Mouse (Mus musculus): ENCODE results near the gene Emc1. TPM values are rescaled to one million over a fixed set of nuclear protein-coding genes. Genes with fewer than 3 reads are reported as not detected.

Emc1 gene
- polyA plus RNA-seq, 1 experiment from 2014 or later = 45.3 TPM

GRCm38 (mm10) chr4:139400487-139400886, 48.1 kb downstream of the Emc1 start:
- WGBS = 86% methylated on average over 5 of the region's 5 CpGs
- no peak for ATAC-seq
- H3K36me3 ChIP-seq (ENCODE audit: control insufficient read depth, insufficient read depth, low read length) = peaks cover 48% of the 10 kb centered on the region
- no peak overlapping the region for H3K4me2 ChIP-seq (ENCODE audit: low read length)
- no peaks in the 10 kb centered on the region for H3K27me3 ChIP-seq (replicated peaks; ENCODE audit: control insufficient read depth, insufficient read depth, low read length)
- no peaks in the 10 kb centered on the region for H3K9me3 ChIP-seq (ENCODE audit: control insufficient read depth, low read length)
- H3K27ac ChIP-seq (ENCODE audit: low read depth, low read length) = no peak overlapping the region
- no peak overlapping the region for H3K4me3 ChIP-seq (ENCODE audit: low read length)
- H3K4me1 ChIP-seq (ENCODE audit: control insufficient read depth, insufficient read depth, low read depth, low read length) = no peaks in the 10 kb centered on the region
- H3K9ac ChIP-seq (ENCODE audit: low read depth, low read length) = no peak overlapping the region

- peaks cover 42% of the 10 kb centered on the region for H3K36me3 ChIP-seq (ENCODE audit: control insufficient read depth, insufficient read depth, low read length)
- H3K9ac ChIP-seq (ENCODE audit: low read depth, low read length) = no peak overlapping the region
- no peak overlapping the region for H3K4me3 ChIP-seq (ENCODE audit: low read length)
- no peak for ATAC-seq
- no peak overlapping the region for H3K27ac ChIP-seq (ENCODE audit: low read depth, low read length)
- no peaks in the 10 kb centered on the region for H3K9me3 ChIP-seq (ENCODE audit: control insufficient read depth, low read length)
- 79% methylated on average over 14 of the region's 14 CpGs for WGBS
- H3K27me3 ChIP-seq (replicated peaks; ENCODE audit: control insufficient read depth, insufficient read depth, low read length) = no peaks in the 10 kb centered on the region
- H3K4me1 ChIP-seq (ENCODE audit: control insufficient read depth, insufficient read depth, low read depth, low read length) = no peaks in the 10 kb centered on the region
- H3K4me2 ChIP-seq (ENCODE audit: low read length) = no peak overlapping the region
Observed at GRCm38 (mm10) chr4:139403214-139403613, 50.8 kb downstream of the Emc1 start.

GRCm38 (mm10) chr4:139411351-139411750, 59.0 kb downstream of the Emc1 start:
- Histone ChIP-seq H3K9ac (ENCODE audit: low read depth, low read length) (no peak overlapping the region), H3K4me2 (ENCODE audit: low read length) (no peak overlapping the region), H3K4me1 (ENCODE audit: control insufficient read depth, insufficient read depth, low read depth, low read length) (no peaks in the 10 kb centered on the region), H3K27me3 (replicated peaks; ENCODE audit: control insufficient read depth, insufficient read depth, low read length) (no peaks in the 10 kb centered on the region), H3K9me3 (ENCODE audit: control insufficient read depth, low read length) (no peaks in the 10 kb centered on the region), H3K36me3 (ENCODE audit: control insufficient read depth, insufficient read depth, low read length) (peaks cover 80% of the 10 kb centered on the region), H3K27ac (ENCODE audit: low read depth, low read length) (no peak overlapping the region), H3K4me3 (ENCODE audit: low read length) (no peak overlapping the region)
- no peak for ATAC-seq
- 94% methylated on average over 3 of the region's 3 CpGs for WGBS

- H3K4me1 ChIP-seq (ENCODE audit: control insufficient read depth, insufficient read depth, low read depth, low read length) = no peaks in the 10 kb centered on the region
- H3K9ac ChIP-seq (ENCODE audit: low read depth, low read length) = no peak overlapping the region
- no peak for ATAC-seq
- WGBS = 48% methylated on average over 1 of the region's 1 CpGs
- no peaks in the 10 kb centered on the region for H3K9me3 ChIP-seq (ENCODE audit: control insufficient read depth, low read length)
- H3K4me2 ChIP-seq (ENCODE audit: low read length) = no peak overlapping the region
- H3K36me3 ChIP-seq (ENCODE audit: control insufficient read depth, insufficient read depth, low read length) = peaks cover 81% of the 10 kb centered on the region
- H3K27me3 ChIP-seq (replicated peaks; ENCODE audit: control insufficient read depth, insufficient read depth, low read length) = no peaks in the 10 kb centered on the region
- H3K4me3 ChIP-seq (ENCODE audit: low read length) = no peak overlapping the region
- no peak overlapping the region for H3K27ac ChIP-seq (ENCODE audit: low read depth, low read length)
Observed at GRCm38 (mm10) chr4:139417868-139418267, 65.5 kb downstream of the Emc1 start.

GRCm38 (mm10) chr4:139421621-139422020, 69.2 kb downstream of the Emc1 start:
- H3K9me3 ChIP-seq (ENCODE audit: control insufficient read depth, low read length) = no peaks in the 10 kb centered on the region
- WGBS = 91% methylated on average over 7 of the region's 7 CpGs
- ATAC-seq = no peak
- no peaks in the 10 kb centered on the region for H3K27me3 ChIP-seq (replicated peaks; ENCODE audit: control insufficient read depth, insufficient read depth, low read length)
- H3K4me1 ChIP-seq (ENCODE audit: control insufficient read depth, insufficient read depth, low read depth, low read length) = no peaks in the 10 kb centered on the region
- H3K36me3 ChIP-seq (ENCODE audit: control insufficient read depth, insufficient read depth, low read length) = peaks cover 71% of the 10 kb centered on the region
- no peak overlapping the region for H3K27ac ChIP-seq (ENCODE audit: low read depth, low read length)
- no peak overlapping the region for H3K9ac ChIP-seq (ENCODE audit: low read depth, low read length)
- H3K4me2 ChIP-seq (ENCODE audit: low read length) = no peak overlapping the region
- H3K4me3 ChIP-seq (ENCODE audit: low read length) = no peak overlapping the region

GRCm38 (mm10) chr4:139422409-139422808, 70.0 kb downstream of the Emc1 start:
- no peak overlapping the region for H3K4me2 ChIP-seq (ENCODE audit: low read length)
- no peak for ATAC-seq
- H3K4me1 ChIP-seq (ENCODE audit: control insufficient read depth, insufficient read depth, low read depth, low read length) = no peaks in the 10 kb centered on the region
- H3K27ac ChIP-seq (ENCODE audit: low read depth, low read length) = no peak overlapping the region
- no peaks in the 10 kb centered on the region for H3K27me3 ChIP-seq (replicated peaks; ENCODE audit: control insufficient read depth, insufficient read depth, low read length)
- H3K4me3 ChIP-seq (ENCODE audit: low read length) = no peak overlapping the region
- H3K9ac ChIP-seq (ENCODE audit: low read depth, low read length) = no peak overlapping the region
- H3K9me3 ChIP-seq (ENCODE audit: control insufficient read depth, low read length) = no peaks in the 10 kb centered on the region
- peaks cover 70% of the 10 kb centered on the region for H3K36me3 ChIP-seq (ENCODE audit: control insufficient read depth, insufficient read depth, low read length)
- 95% methylated on average over 2 of the region's 2 CpGs for WGBS

- WGBS = 90% methylated on average over 2 of the region's 2 CpGs
- no peak overlapping the region for H3K27ac ChIP-seq (ENCODE audit: low read depth, low read length)
- H3K4me1 ChIP-seq (ENCODE audit: control insufficient read depth, insufficient read depth, low read depth, low read length) = no peaks in the 10 kb centered on the region
- no peaks in the 10 kb centered on the region for H3K9me3 ChIP-seq (ENCODE audit: control insufficient read depth, low read length)
- peaks cover 68% of the 10 kb centered on the region for H3K36me3 ChIP-seq (ENCODE audit: control insufficient read depth, insufficient read depth, low read length)
- ATAC-seq = no peak
- H3K27me3 ChIP-seq (replicated peaks; ENCODE audit: control insufficient read depth, insufficient read depth, low read length) = no peaks in the 10 kb centered on the region
- no peak overlapping the region for H3K4me3 ChIP-seq (ENCODE audit: low read length)
- H3K4me2 ChIP-seq (ENCODE audit: low read length) = no peak overlapping the region
- H3K9ac ChIP-seq (ENCODE audit: low read depth, low read length) = no peak overlapping the region
Observed at GRCm38 (mm10) chr4:139423270-139423669, 70.9 kb downstream of the Emc1 start.

Small RNA genes lying within 50 kb of the gene (microRNA-seq; reads per million reads assigned to microRNA genes)
- gene Gm24245 (1.0 reads per million), gene Gm25732 (1.2 reads per million)

Other genes with a start within 250 kb of the Emc1 start
- 342 and 378 TPM in 2 replicates for gene Minos1, start 221.5 kb upstream of the Emc1 start, polyA plus RNA-seq (2015; fragmentation: Nextera tagmentation; extraction: Ambion mirVana)
- gene Capzb, start 159.7 kb upstream of the Emc1 start, polyA plus RNA-seq (2015; fragmentation: Nextera tagmentation; extraction: Ambion mirVana) = 339 and 345 TPM in 2 replicates
- 14.0 and 15.5 TPM in 2 replicates for gene Pqlc2, start 41.9 kb upstream of the Emc1 start, polyA plus RNA-seq (2015; fragmentation: Nextera tagmentation; extraction: Ambion mirVana)
- 64.7 and 65.5 TPM in 2 replicates for gene Akr7a5, start 41.8 kb upstream of the Emc1 start, polyA plus RNA-seq (2015; fragmentation: Nextera tagmentation; extraction: Ambion mirVana)
- gene Mrto4, start within 50 bp of the Emc1 start, polyA plus RNA-seq (2015; fragmentation: Nextera tagmentation; extraction: Ambion mirVana) = 82.7 and 84.5 TPM in 2 replicates
- gene Ubr4, start within 50 bp of the Emc1 start, polyA plus RNA-seq (2015; fragmentation: Nextera tagmentation; extraction: Ambion mirVana) = 82.1 and 84.6 TPM in 2 replicates
- gene Iffo2, start 178.0 kb downstream of the Emc1 start, polyA plus RNA-seq (2015; fragmentation: Nextera tagmentation; extraction: Ambion mirVana) = 3.5 and 3.9 TPM in 2 replicates

All from hindbrain, embryonic 16.5 days (tissue).